Mouse (Mus musculus): ENCODE data around the gene Ppp2r5c.

DNA sequence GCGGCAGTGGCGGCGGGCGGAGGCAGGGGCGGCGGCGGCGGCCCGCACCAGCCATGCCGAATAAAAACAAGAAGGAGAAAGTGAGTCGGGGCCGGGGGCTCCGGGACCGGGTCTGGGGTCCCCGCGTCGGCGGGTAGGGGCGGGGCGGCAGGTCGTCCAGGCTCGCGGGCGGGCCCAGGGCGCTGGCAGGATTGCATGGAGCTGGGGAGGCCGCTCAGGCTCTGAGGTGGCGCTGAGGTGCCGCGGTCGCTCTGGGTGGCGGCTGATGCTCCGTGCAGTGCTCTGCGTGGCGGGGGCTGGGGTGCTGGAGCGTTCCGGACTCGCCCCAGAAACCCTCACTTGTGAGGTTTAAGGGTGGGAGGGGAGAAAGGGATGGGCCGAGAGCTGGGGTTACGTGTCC lies 386 bp downstream of the Ppp2r5c start:
- no peak for TF ChIP-seq CTCF (IDR thresholded peaks at IDR 0.05; ENCODE audit: borderline replicate concordance, insufficient read depth, low read depth, low read length)
- TF ChIP-seq POLR2A (IDR thresholded peaks at IDR 0.05; ENCODE audit: borderline replicate concordance, insufficient read depth, low read length), result no peak
